Mouse (Mus musculus) CH12.LX (cell line): ENCODE measurements around the gene Kcmf1. TPM values are rescaled to one million over a fixed set of nuclear protein-coding genes. Genes with fewer than 3 reads are reported as not detected.

Experiments used
- DNase-seq: peaks from one replicate; pipeline ENCODE4 v3.0.0-alpha.2; 2013; ENCODE audit errors: extremely low read depth
- H3K27ac ChIP-seq: 2 replicates; pipeline ENCODE4 v1.5.1; 2012; ENCODE audit warnings: low read depth, mild to moderate bottlenecking, control low read depth, moderate library complexity; ENCODE audit not compliant: insufficient read depth
- H3K27me3 ChIP-seq: replicated peaks from 2 replicates; pipeline ENCODE3; 2012; ENCODE audit warnings: inconsistent platforms
- H3K36me3 ChIP-seq, 2 experiments: replicated peaks in 1 of 2; 2 replicates each; pipeline versions ENCODE3 to v1.6.1; 2012; ENCODE audit warnings: inconsistent platforms in 1 of 2, low read length in 1 of 2, mild to moderate bottlenecking in 1 of 2, mixed read lengths in 1 of 2, moderate library complexity in 1 of 2; ENCODE audit not compliant: control insufficient read depth in 1 of 2, insufficient read depth in 1 of 2
- H3K4me1 ChIP-seq, 2 experiments: 2 replicates each; pipeline ENCODE4 v1.6.1; 2012; ENCODE audit warnings: inconsistent platforms in 1 of 2, moderate library complexity in 1 of 2; ENCODE audit not compliant: insufficient read depth in 2 of 2, control insufficient read depth in 1 of 2
- H3K4me2 ChIP-seq: 2 replicates; pipeline ENCODE4 v1.6.1; 2012; ENCODE audit warnings: low read depth, mild to moderate bottlenecking, control low read depth; ENCODE audit not compliant: poor library complexity, insufficient read depth, severe bottlenecking
- H3K4me3 ChIP-seq, 3 experiments: fragments of 150-350 bp in 1 of 3; sonication (generic) in 1 of 3; replicated peaks in 1 of 3; 2 replicates each; pipeline versions ENCODE3 to v1.5.1; 2011 to 2012; ENCODE audit warnings: low read depth in 2 of 3, low read length in 2 of 3, mild to moderate bottlenecking in 2 of 3, moderate library complexity in 2 of 3, control low read depth in 1 of 3, improper control_type of control experiment in 1 of 3, inconsistent platforms in 1 of 3, mixed read lengths in 1 of 3; ENCODE audit not compliant: poor library complexity in 1 of 3
- H3K79me2 ChIP-seq: replicated peaks from 2 replicates; pipeline ENCODE4 v1.6.1; 2012; ENCODE audit warnings: mild to moderate bottlenecking, moderate library complexity; ENCODE audit not compliant: control insufficient read depth, poor library complexity, insufficient read depth, severe bottlenecking; ENCODE audit errors: extremely low read depth
- H3K9ac ChIP-seq: 2 replicates; pipeline ENCODE4 v1.6.1; 2012; ENCODE audit warnings: low read depth, mild to moderate bottlenecking, control low read depth, moderate library complexity; ENCODE audit not compliant: insufficient read depth
- H3K9me3 ChIP-seq: replicated peaks from 2 replicates; pipeline ENCODE3; 2012; ENCODE audit warnings: low read length, inconsistent platforms, mixed read lengths
- BHLHE40 ChIP-seq: IDR thresholded peaks from 2 replicates; pipeline ENCODE4 v1.6.1; 2011; ENCODE audit warnings: mild to moderate bottlenecking, low read depth, low read length, improper control_type of control experiment
- CHD1 ChIP-seq: IDR thresholded peaks from 2 replicates; pipeline ENCODE4 v1.6.1; 2012; ENCODE audit warnings: low read depth, low read length, improper control_type of control experiment, inconsistent platforms
- CHD2 ChIP-seq: IDR thresholded peaks from 2 replicates; pipeline ENCODE4 v1.6.1; 2011; ENCODE audit warnings: low read length, improper control_type of control experiment
- CTCF ChIP-seq, 2 experiments: IDR thresholded peaks in 1 of 2; conservative IDR thresholded peaks in 1 of 2; 2 replicates each; pipeline ENCODE4 v1.5.1; 2011 to 2012; ENCODE audit warnings: low read depth in 2 of 2, low read length in 2 of 2, improper control_type of control experiment in 1 of 2, inconsistent platforms in 1 of 2, mild to moderate bottlenecking in 1 of 2, moderate library complexity in 1 of 2
- ELF1 ChIP-seq: IDR thresholded peaks from 2 replicates; pipeline ENCODE4 v1.6.1; 2014; ENCODE audit warnings: low read depth, mild to moderate bottlenecking, inconsistent platforms, low read length, improper control_type of control experiment
- EP300 ChIP-seq: IDR thresholded peaks from 2 replicates; pipeline ENCODE4 v1.6.1; 2011; ENCODE audit warnings: low read length, improper control_type of control experiment
- KAT2A ChIP-seq: IDR thresholded peaks from 2 replicates; pipeline ENCODE4 v1.6.1; 2012; ENCODE audit warnings: low read length, improper control_type of control experiment, inconsistent platforms; ENCODE audit not compliant: insufficient replicate concordance
- MAFK ChIP-seq: IDR thresholded peaks from 2 replicates; pipeline ENCODE4 v1.6.1; 2011; ENCODE audit warnings: low read length, improper control_type of control experiment; ENCODE audit not compliant: insufficient replicate concordance
- MAX ChIP-seq: IDR thresholded peaks from 2 replicates; pipeline ENCODE4 v1.6.1; 2011; ENCODE audit warnings: low read length, improper control_type of control experiment
- MAZ ChIP-seq: IDR thresholded peaks from 2 replicates; pipeline ENCODE4 v1.6.1; 2012; ENCODE audit warnings: low read depth, mild to moderate bottlenecking, inconsistent platforms, low read length, improper control_type of control experiment, moderate library complexity
- MYC ChIP-seq: IDR thresholded peaks from 2 replicates; pipeline ENCODE4 v1.6.1; 2011; ENCODE audit warnings: low read depth, mild to moderate bottlenecking, improper control_type of control experiment, low read length
- RCOR1 ChIP-seq: conservative IDR thresholded peaks from 2 replicates; pipeline ENCODE4 v1.6.1; 2012; ENCODE audit warnings: low read depth, mild to moderate bottlenecking, inconsistent platforms, low read length, improper control_type of control experiment
- TBP ChIP-seq: conservative IDR thresholded peaks from 2 replicates; pipeline ENCODE4 v1.6.1; 2011; ENCODE audit warnings: low read depth, low read length, improper control_type of control experiment
- USF1 ChIP-seq: IDR thresholded peaks from 2 replicates; pipeline ENCODE4 v1.6.1; 2014; ENCODE audit warnings: low read depth, mild to moderate bottlenecking, inconsistent platforms, low read length, improper control_type of control experiment
- USF2 ChIP-seq: conservative IDR thresholded peaks from 2 replicates; pipeline ENCODE4 v1.6.1; 2011; ENCODE audit warnings: low read depth, low read length, improper control_type of control experiment
- dilution Hi-C: fragments of 300-500 bp; cut with MboI; formaldehyde crosslinking; loops from 2 replicates; pipeline ENCODE4 v1.14.3; 2020; ENCODE audit warnings: low sequenced_read_pairs; ENCODE audit not compliant: extremely low pct_unique_long_range_greater_than_20kb, extremely low pct_ligation_motif_present
- in situ Hi-C: fragments of 300-500 bp; cut with MboI; formaldehyde crosslinking; loops from 3 replicates; pipeline ENCODE4 v1.14.3; 2019; ENCODE audit warnings: low sequenced_read_pairs, low pct_ligation_motif_present, low pct_unique_long_range_greater_than_20kb, mixed read lengths
- polyA plus RNA-seq: library from polyadenylated mRNA; unstranded; fragments of >175 nt; gene quantifications from 2 replicates; pipeline ENCODE4 v1.2.1, GENCODE M21; 2012; ENCODE audit warnings: low read depth; ENCODE audit not compliant: insufficient read length
- total RNA-seq, 2 experiments: library from RNA; depleted of rRNA; stranded (reverse); fragments of 300-350 nt in 1 of 2; fragments of >200 nt in 1 of 2; gene quantifications; 2 replicates each; pipeline ENCODE4 v1.2.3; 2012 to 2014

Gene Kcmf1
- total and polyA plus RNA-seq, 3 experiments: 98.0 to 207 (median 108) TPM

DNA sequence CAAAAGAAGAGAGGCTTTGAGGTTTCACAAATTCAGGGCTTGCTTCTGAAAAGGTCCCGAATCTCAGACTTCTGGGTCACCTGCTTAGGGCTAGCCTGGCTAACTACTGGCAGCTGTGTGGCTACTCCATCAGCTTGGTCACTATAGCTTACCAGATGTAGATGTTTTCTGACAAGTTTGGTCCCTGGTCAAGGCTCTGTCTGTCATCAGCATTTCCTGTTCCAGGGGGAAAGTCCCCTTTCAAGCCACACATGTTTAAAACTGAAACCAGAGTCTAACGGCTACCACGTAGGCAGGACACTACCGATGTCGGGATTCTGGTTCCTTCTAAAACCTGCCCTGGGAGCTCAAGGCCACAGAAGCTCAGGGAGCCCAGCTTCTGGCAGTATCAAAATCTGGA is 38.1 kb upstream of the Kcmf1 start (continued):
- TF ChIP-seq CHD2 (no peak), RCOR1 (no peak), MAX (0 out of 2 replicates have a peak, but pooled peaks have one; percentile 32), CHD1 (no peak), USF1 (no peak), TBP (peak; percentile 85), USF2 (no peak), CTCF (conservative IDR thresholded peaks at IDR 0.05 in 1 of 2, IDR thresholded peaks at IDR 0.05 in 1 of 2; ENCODE audit: low read depth in 2 of 2, low read length in 2 of 2) (no peak)

DNA sequence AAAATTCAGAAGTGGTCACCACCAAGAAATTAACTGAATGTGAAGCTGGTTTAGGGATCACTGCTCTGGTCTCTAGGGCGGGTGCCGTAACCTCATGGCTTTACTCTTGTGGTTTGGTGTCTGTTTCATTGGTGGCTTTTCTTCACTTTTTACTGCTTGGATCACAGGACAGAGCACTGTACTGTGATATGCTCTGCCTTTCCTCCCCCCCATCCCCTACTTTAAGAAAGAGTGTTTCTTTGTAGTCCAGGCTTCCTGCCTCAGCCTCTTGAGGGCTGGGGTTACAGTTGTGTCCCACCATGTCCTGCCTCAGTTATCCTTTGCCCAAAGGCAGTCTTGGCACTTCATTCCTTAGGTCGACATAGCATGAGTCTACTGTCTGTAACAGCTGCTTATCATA is 37.7 kb upstream of the Kcmf1 start:
- no peaks in the 10 kb centered on the region for H3K79me2 ChIP-seq
- peak overlapping the region; percentile 82 for H3K4me2 ChIP-seq
- TF ChIP-seq MAZ (peak; percentile 44; the same call in 1 of the 2 replicates), BHLHE40 (peak; percentile 41), MYC (0 out of 2 replicates have a peak, but pooled peaks have one; percentile 56), KAT2A (no peak), MAFK (0 out of 2 replicates have a peak, but pooled peaks have one; percentile 13)
- TF ChIP-seq, all 38 proteins: peak for 4
- H3K9me3 ChIP-seq: peaks cover 2% of the 10 kb centered on the region
- H3K27me3 ChIP-seq: no peaks in the 10 kb centered on the region
- DNase-seq: no peak
- no peaks in the 10 kb centered on the region for H3K36me3 ChIP-seq
- peaks cover 11 to 40% of the 10 kb centered on the region in 2 experiments; a peak in 3 of 4 replicates for H3K4me1 ChIP-seq
- H3K9ac ChIP-seq: peak overlapping the region; percentile 69
- H3K27ac ChIP-seq: peak overlapping the region; percentile 99
- in situ Hi-C loops: no loop called here
- dilution Hi-C loops: no loop called here
- H3K4me3 ChIP-seq: peak overlapping the region; percentile 23 to 38 (median 27)

DNA sequence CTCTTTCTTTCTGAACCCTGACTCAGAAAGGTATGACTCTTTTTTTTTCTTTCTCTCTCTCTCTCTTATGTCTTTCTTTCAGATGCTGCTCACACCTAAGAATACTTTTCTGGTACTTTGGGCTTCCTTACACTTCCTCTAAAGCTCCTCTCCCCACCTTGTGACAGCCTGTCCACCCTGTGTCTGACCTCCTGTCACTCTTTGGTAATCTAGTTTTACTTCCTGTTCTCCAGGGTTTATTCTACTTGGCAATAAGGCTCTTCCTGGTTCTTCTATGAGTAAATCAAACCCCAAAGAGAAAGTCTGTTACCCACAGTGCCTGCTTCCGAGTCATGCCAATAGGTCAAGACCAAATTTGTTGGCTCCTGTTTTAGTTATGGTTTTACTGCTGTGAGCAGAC is 33.2 kb upstream of the Kcmf1 start:
- no peaks in the 10 kb centered on the region for H3K27me3 ChIP-seq
- no peak for DNase-seq
- H3K9ac ChIP-seq: no peak overlapping the region
- H3K36me3 ChIP-seq: no peaks in the 10 kb centered on the region
- H3K9me3 ChIP-seq: peaks cover 2% of the 10 kb centered on the region
- H3K4me3 ChIP-seq: no peak overlapping the region
- H3K27ac ChIP-seq: no peak overlapping the region
- in situ Hi-C loops: no loop called here
- TF ChIP-seq MAZ: no peak
- no peak for TF ChIP-seq CTCF (conservative IDR thresholded peaks at IDR 0.05 in 1 of 2, IDR thresholded peaks at IDR 0.05 in 1 of 2; ENCODE audit: low read depth in 2 of 2, low read length in 2 of 2)
- 0 out of 2 replicates have a peak, but pooled peaks have one; percentile 20 for TF ChIP-seq ELF1
- TF ChIP-seq EP300: 0 out of 2 replicates have a peak, but pooled peaks have one; percentile 24
- H3K4me2 ChIP-seq: no peak overlapping the region
- no peaks in the 10 kb centered on the region for H3K79me2 ChIP-seq
- dilution Hi-C loops: no loop called here
- H3K4me1 ChIP-seq: peaks cover 0 to 34% of the 10 kb centered on the region in 2 experiments; a peak in 2 of 4 replicates
